Comparison of ENCODE assay signal across 8 mouse cellular contexts in genomic region chr4:46196513-46196912, GRCm38 (mm10). TPM values are rescaled to one million over a fixed set of nuclear protein-coding genes. Genes with fewer than 3 reads are reported as not detected.
DNase-seq lines count a peak whose midpoint lies in the region; ATAC-seq lines count a peak whose summit lies in the region.

No protein-coding gene starts in this region.

- ATAC-seq in embryonic facial prominence, embryonic 11.5 days (replicated peaks; ENCODE audit: insufficient number of reproducible peaks, low FRiP score, low TSS enrichment, low read depth), result no peak
- peak; percentile 47; the same call in 1 of the 2 replicates for ATAC-seq in hindbrain, embryonic 13.5 days (ENCODE audit: low FRiP score)

- H3K9ac ChIP-seq in embryonic facial prominence, embryonic 11.5 days (replicated peaks; ENCODE audit: low read length), result peak overlapping the region; percentile 96
- peak overlapping the region; percentile 98 for H3K9ac ChIP-seq in hindbrain, embryonic 13.5 days

- no peaks in the 10 kb centered on the region for H3K36me3 ChIP-seq in embryonic facial prominence, embryonic 11.5 days (replicated peaks; ENCODE audit: control insufficient read depth, insufficient read depth, low read depth, low read length)
- 0 out of 2 replicates have a peak, but pooled peaks cover 3% of the 10 kb centered on the region for H3K36me3 ChIP-seq in hindbrain, embryonic 13.5 days
- 0 out of 2 replicates have a peak, but pooled peaks cover 2% of the 10 kb centered on the region for H3K36me3 ChIP-seq in midbrain, embryonic 10.5 days

- H3K9me3 ChIP-seq in embryonic facial prominence, embryonic 11.5 days (replicated peaks; ENCODE audit: control insufficient read depth, low read length), result no peaks in the 10 kb centered on the region
- H3K9me3 ChIP-seq in hindbrain, embryonic 13.5 days, result no peaks in the 10 kb centered on the region
- no peaks in the 10 kb centered on the region for H3K9me3 ChIP-seq in midbrain, embryonic 10.5 days (replicated peaks)

- no peak overlapping the region; the same call in 1 of the 2 replicates for H3K27ac ChIP-seq in embryonic facial prominence, embryonic 11.5 days (replicated peaks; ENCODE audit: low read depth, low read length)
- H3K27ac ChIP-seq in hindbrain, embryonic 13.5 days, result peak overlapping the region; percentile 96
- peak overlapping the region; percentile 93 for H3K27ac ChIP-seq in midbrain, embryonic 10.5 days (replicated peaks)

- WGBS in embryonic facial prominence, embryonic 11.5 days, result 47% methylated on average over 6 of the region's 6 CpGs
- WGBS in hindbrain, embryonic 13.5 days, result 36% methylated on average over 6 of the region's 6 CpGs
- 55% methylated on average over 6 of the region's 6 CpGs for WGBS in midbrain, embryonic 10.5 days

- H3K4me3 ChIP-seq in embryonic facial prominence, embryonic 11.5 days (ENCODE audit: low read depth, low read length), result peak overlapping the region; percentile 86
- peak overlapping the region; percentile 92 for H3K4me3 ChIP-seq in hindbrain, embryonic 13.5 days
- H3K4me3 ChIP-seq in midbrain, embryonic 10.5 days, result peak overlapping the region; percentile 95

- no peaks in the 10 kb centered on the region for H3K4me1 ChIP-seq in embryonic facial prominence, embryonic 11.5 days (ENCODE audit: control insufficient read depth, insufficient read depth, low read length)
- H3K4me1 ChIP-seq in hindbrain, embryonic 13.5 days (replicated peaks), result peaks cover 36% of the 10 kb centered on the region
- peaks cover 28% of the 10 kb centered on the region for H3K4me1 ChIP-seq in midbrain, embryonic 10.5 days

- peak; percentile 41 for DNase-seq in left cerebral cortex, postnatal 4 days
- DNase-seq in left cerebral cortex, postnatal 25 days (ENCODE audit: low spot score in 2 of 2), result no peak
- no peak for DNase-seq in embryonic facial prominence, embryonic 11.5 days (ENCODE audit: low spot score)
- DNase-seq in midbrain, embryonic 10.5 days (ENCODE audit: low spot score), result no peak
- DNase-seq in spleen, postnatal 10 days (ENCODE audit: low spot score in 2 of 2), result no peak
- no peak for DNase-seq in thymus, postnatal 10 days (ENCODE audit: low spot score in 2 of 2)
- DNase-seq in spleen, postnatal 36 days (ENCODE audit: low spot score in 2 of 2), result no peak

- H3K4me2 ChIP-seq in embryonic facial prominence, embryonic 11.5 days (ENCODE audit: low read depth, low read length), result peak overlapping the region; percentile 79
- H3K4me2 ChIP-seq in hindbrain, embryonic 13.5 days, result peak overlapping the region; percentile 87

- intact Hi-C loops in left cerebral cortex, postnatal 4 days (cut with DNase I), result no loop called here
- intact Hi-C loops in left cerebral cortex, postnatal 25 days (cut with DNase I), result loop anchor here (2.0 kb wide), 1 partner anchor 256 kb away; no protein-coding TSS in a partner anchor

- H3K27me3 ChIP-seq in embryonic facial prominence, embryonic 11.5 days (ENCODE audit: control insufficient read depth, insufficient read depth, low read length), result no peaks in the 10 kb centered on the region; the same call in 1 of the 2 replicates
- peaks cover 29% of the 10 kb centered on the region for H3K27me3 ChIP-seq in hindbrain, embryonic 13.5 days
- H3K27me3 ChIP-seq in midbrain, embryonic 10.5 days (ENCODE audit: low read depth, poor library complexity, severe bottlenecking), result peaks cover 26% of the 10 kb centered on the region

RNA-seq across cellular contexts. Expression of gene Xpa, which starts 0.4 kb away (rescaled TPM):
- total RNA-seq in left cerebral cortex, postnatal 4 days (2021), result 10 to 100 TPM; 19.3 to 23.6 TPM
- 10 to 100 TPM; 10.7 to 11.9 TPM for total RNA-seq in left cerebral cortex, postnatal 25 days (2021)
- 26.4 and 27.0 TPM in 2 replicates for polyA plus RNA-seq in embryonic facial prominence, embryonic 11.5 days (2014; fragmentation: Nextera tagmentation; extraction: Ambion mirVana)
- 32.8 and 34.2 TPM in 2 replicates for polyA plus RNA-seq in hindbrain, embryonic 13.5 days (2015; fragmentation: Nextera tagmentation; extraction: Ambion mirVana)
- polyA plus RNA-seq in midbrain, embryonic 10.5 days (2016; fragmentation: Nextera tagmentation; extraction: Ambion mirVana), result 20.9 and 21.7 TPM in 2 replicates

RNA-seq across cellular contexts. Expression of gene Tstd2, which starts 58.0 kb away (rescaled TPM):
- total RNA-seq in left cerebral cortex, postnatal 4 days (2021), result 10 to 100 TPM; 20.0 to 22.3 TPM
- 10 to 100 TPM; 14.2 to 17.7 TPM for total RNA-seq in left cerebral cortex, postnatal 25 days (2021)
- polyA plus RNA-seq in embryonic facial prominence, embryonic 11.5 days (2014; fragmentation: Nextera tagmentation; extraction: Ambion mirVana), result 36.6 and 36.7 TPM in 2 replicates
- polyA plus RNA-seq in hindbrain, embryonic 13.5 days (2015; fragmentation: Nextera tagmentation; extraction: Ambion mirVana), result 37.7 and 42.0 TPM in 2 replicates
- 62.8 and 63.6 TPM in 2 replicates for polyA plus RNA-seq in midbrain, embryonic 10.5 days (2016; fragmentation: Nextera tagmentation; extraction: Ambion mirVana)

RNA-seq across cellular contexts. Expression of gene Ncbp1, which starts 58.1 kb away (rescaled TPM):
- total RNA-seq in left cerebral cortex, postnatal 4 days (2021), result 10 to 100 TPM; 58.6 to 66.2 TPM
- total RNA-seq in left cerebral cortex, postnatal 25 days (2021), result 10 to 100 TPM; 51.3 to 54.9 TPM
- polyA plus RNA-seq in embryonic facial prominence, embryonic 11.5 days (2014; fragmentation: Nextera tagmentation; extraction: Ambion mirVana), result 138 and 143 TPM in 2 replicates
- 87.5 and 91.0 TPM in 2 replicates for polyA plus RNA-seq in hindbrain, embryonic 13.5 days (2015; fragmentation: Nextera tagmentation; extraction: Ambion mirVana)
- 127 and 133 TPM in 2 replicates for polyA plus RNA-seq in midbrain, embryonic 10.5 days (2016; fragmentation: Nextera tagmentation; extraction: Ambion mirVana)
